Mouse (Mus musculus) layer of hippocampus, adult 18-20 months (tissue): ENCODE results near the gene E2f2. TPM values are rescaled to one million over a fixed set of nuclear protein-coding genes. Genes with fewer than 3 reads are reported as not detected.

Source experiments
- DNase-seq, 2 experiments: peaks; one replicate each; pipeline ENCODE4 v3.0.0; 2022; ENCODE audit warnings: low spot score in 2 of 2
- long read RNA-seq: library from polyadenylated mRNA; stranded (forward); transcript quantifications from one replicate; pipeline ENCODE4 v2.0.0, GENCODE M21; 2021
- total RNA-seq, 2 experiments: library from RNA; stranded (reverse); gene quantifications; 2 replicates each; pipeline ENCODE4 v1.2.3; 2021

Gene E2f2
- under 1 TPM; 0.36 to 0.84 TPM for total RNA-seq
- long read RNA-seq = 0 reads

- peak in 1 of 2 experiments; percentile 34 for DNase-seq
Observed at GRCm38 (mm10) chr4:136172011-136172541, at the start of gene E2f2. Gene E2f2 (plus strand): TSS chr4:136172394.

- DNase-seq = no peak
Observed at GRCm38 (mm10) chr4:136123111-136123791, 48.9 kb upstream of the E2f2 start.

- DNase-seq = no peak
Observed at GRCm38 (mm10) chr4:136123792-136124161, 48.4 kb upstream of the E2f2 start.

- no peak for DNase-seq
Observed at GRCm38 (mm10) chr4:136124581-136124980, 47.6 kb upstream of the E2f2 start.

- DNase-seq = no peak
Observed at GRCm38 (mm10) chr4:136125458-136125857, 46.7 kb upstream of the E2f2 start.

GRCm38 (mm10) chr4:136126019-136126418, 46.2 kb upstream of the E2f2 start:
- no peak for DNase-seq

GRCm38 (mm10) chr4:136127670-136128069, 44.5 kb upstream of the E2f2 start:
- DNase-seq = no peak

GRCm38 (mm10) chr4:136129842-136130241, 42.4 kb upstream of the E2f2 start:
- no peak for DNase-seq

GRCm38 (mm10) chr4:136133801-136134200, 38.4 kb upstream of the E2f2 start:
- no peak for DNase-seq

- DNase-seq = no peak
Observed at GRCm38 (mm10) chr4:136134418-136134977, 37.7 kb upstream of the E2f2 start.

GRCm38 (mm10) chr4:136134978-136135873, 37.0 kb upstream of the E2f2 start:
- peak; percentile 15 to 41 for DNase-seq

- DNase-seq = no peak
Observed at GRCm38 (mm10) chr4:136135874-136136728, 36.1 kb upstream of the E2f2 start.

GRCm38 (mm10) chr4:136139326-136140110, 32.7 kb upstream of the E2f2 start:
- DNase-seq = no peak

- DNase-seq = peak; percentile 54 to 66
Observed at GRCm38 (mm10) chr4:136140327-136141250, 31.6 kb upstream of the E2f2 start.

GRCm38 (mm10) chr4:136142267-136143192, 29.7 kb upstream of the E2f2 start:
- no peak for DNase-seq

- peak in 1 of 2 experiments; percentile 74 for DNase-seq
Observed at GRCm38 (mm10) chr4:136143193-136143976, 28.8 kb upstream of the E2f2 start, which contains the start of gene Id3. Gene Id3 (plus strand): TSS chr4:136143497.
